Mouse (Mus musculus): ENCODE data around the gene Adcy5.

Adcy5 gene

GRCm38 (mm10) chr16:35156832-35157231 lies 2.2 kb downstream of the Adcy5 start:
- no peak for DNase-seq (ENCODE audit: low spot score)

- no peak for DNase-seq (ENCODE audit: low spot score)
These were observed 4.9 kb downstream of the Adcy5 start for GRCm38 (mm10) chr16:35159532-35159931.

- no peak for DNase-seq (ENCODE audit: low spot score)
These were observed 5.3 kb downstream of the Adcy5 start for GRCm38 (mm10) chr16:35159991-35160390.

GRCm38 (mm10) chr16:35164361-35165224 lies 9.9 kb downstream of the Adcy5 start:
- DNase-seq (ENCODE audit: low spot score), result no peak

GRCm38 (mm10) chr16:35165361-35165760 lies 10.7 kb downstream of the Adcy5 start:
- DNase-seq (ENCODE audit: low spot score), result no peak

- DNase-seq (ENCODE audit: low spot score), result no peak
These were observed 11.1 kb downstream of the Adcy5 start for GRCm38 (mm10) chr16:35165788-35166187.

- DNase-seq (ENCODE audit: low spot score), result no peak
These were observed 14.8 kb downstream of the Adcy5 start for GRCm38 (mm10) chr16:35169431-35169830.

GRCm38 (mm10) chr16:35172195-35172594 lies 17.5 kb downstream of the Adcy5 start:
- DNase-seq (ENCODE audit: low spot score), result no peak

GRCm38 (mm10) chr16:35178516-35178915 lies 23.8 kb downstream of the Adcy5 start:
- no peak for DNase-seq (ENCODE audit: low spot score)

- DNase-seq (ENCODE audit: low spot score), result no peak
These were observed 24.4 kb downstream of the Adcy5 start for GRCm38 (mm10) chr16:35179082-35179481.

GRCm38 (mm10) chr16:35183161-35183560 lies 28.5 kb downstream of the Adcy5 start:
- DNase-seq (ENCODE audit: low spot score), result no peak

GRCm38 (mm10) chr16:35188111-35188510 lies 33.4 kb downstream of the Adcy5 start:
- no peak for DNase-seq (ENCODE audit: low spot score)

- no peak for DNase-seq (ENCODE audit: low spot score)
These were observed 34.9 kb downstream of the Adcy5 start for GRCm38 (mm10) chr16:35189420-35190141.

- DNase-seq (ENCODE audit: low spot score), result no peak
These were observed 36.1 kb downstream of the Adcy5 start for GRCm38 (mm10) chr16:35190777-35191176.

- no peak for DNase-seq (ENCODE audit: low spot score)
These were observed 36.6 kb downstream of the Adcy5 start for GRCm38 (mm10) chr16:35191271-35191670.

- peak; percentile 65 for DNase-seq (ENCODE audit: low spot score)
These were observed 37.8 kb downstream of the Adcy5 start for GRCm38 (mm10) chr16:35192471-35192870.

- no peak for DNase-seq (ENCODE audit: low spot score)
These were observed 38.7 kb downstream of the Adcy5 start for GRCm38 (mm10) chr16:35193357-35193756.

GRCm38 (mm10) chr16:35199721-35200431 lies 45.2 kb downstream of the Adcy5 start:
- peak; percentile 76 for DNase-seq (ENCODE audit: low spot score)

GRCm38 (mm10) chr16:35200432-35201142 lies 45.9 kb downstream of the Adcy5 start:
- no peak for DNase-seq (ENCODE audit: low spot score)

- DNase-seq (ENCODE audit: low spot score), result no peak
These were observed 46.6 kb downstream of the Adcy5 start for GRCm38 (mm10) chr16:35201281-35201680.

GRCm38 (mm10) chr16:35203511-35203910 lies 48.8 kb downstream of the Adcy5 start:
- DNase-seq (ENCODE audit: low spot score), result no peak

- no peak for DNase-seq (ENCODE audit: low spot score)
These were observed 51.0 kb downstream of the Adcy5 start for GRCm38 (mm10) chr16:35205681-35206080.

Measured in lung, postnatal 25 days (tissue).